Mouse (Mus musculus) limb, embryonic 10.5 days (tissue): Measurements from ENCODE around the gene OR5BS1P. TPM values are rescaled to one million over a fixed set of nuclear protein-coding genes. Genes with fewer than 3 reads are reported as not detected.

ENCODE experiments used
- DNase-seq: peaks from one replicate; pipeline ENCODE4 v3.0.0-alpha.2; 2017; ENCODE audit warnings: low spot score
- H3K27ac ChIP-seq: fragments of 300-500 bp; sonication (generic); 2 replicates; pipeline ENCODE4 v1.5.1; 2016; ENCODE audit warnings: mild to moderate bottlenecking
- H3K27me3 ChIP-seq: fragments of 300-500 bp; sonication (generic); 2 replicates; pipeline ENCODE4 v1.6.1; 2016; ENCODE audit warnings: low read depth, mild to moderate bottlenecking; ENCODE audit not compliant: poor library complexity, severe bottlenecking
- H3K36me3 ChIP-seq: fragments of 300-500 bp; sonication (generic); 2 replicates; pipeline ENCODE4 v1.6.1; 2016; ENCODE audit warnings: mild to moderate bottlenecking, moderate library complexity
- H3K4me1 ChIP-seq: fragments of 300-500 bp; sonication (generic); 2 replicates; pipeline ENCODE4 v1.6.1; 2016
- H3K4me3 ChIP-seq: fragments of 300-500 bp; sonication (generic); 2 replicates; pipeline ENCODE4 v1.5.1; 2016; ENCODE audit warnings: mild to moderate bottlenecking, moderate library complexity
- H3K9me3 ChIP-seq: fragments of 300-500 bp; sonication (generic); replicated peaks from 2 replicates; pipeline ENCODE4 v1.6.1; 2016; ENCODE audit warnings: mild to moderate bottlenecking
- WGBS: fragments of 180-500 bp; shearing (Covaris S2); methylation state at CpG from one replicate; pipeline ENCODE4 v1.1.7; 2016; 5-methylcytosine and 5-hydroxymethylcytosine counted together
- polyA plus RNA-seq: library from polyadenylated mRNA; unstranded; fragments of >200 nt; fragmentation: Nextera tagmentation; extraction: Ambion mirVana; gene quantifications from 2 replicates; pipeline ENCODE4 v1.2.1, GENCODE M21; 2016

The OR5BS1P gene
- polyA plus RNA-seq, 1 experiment from 2014 or later = not detected

DNA sequence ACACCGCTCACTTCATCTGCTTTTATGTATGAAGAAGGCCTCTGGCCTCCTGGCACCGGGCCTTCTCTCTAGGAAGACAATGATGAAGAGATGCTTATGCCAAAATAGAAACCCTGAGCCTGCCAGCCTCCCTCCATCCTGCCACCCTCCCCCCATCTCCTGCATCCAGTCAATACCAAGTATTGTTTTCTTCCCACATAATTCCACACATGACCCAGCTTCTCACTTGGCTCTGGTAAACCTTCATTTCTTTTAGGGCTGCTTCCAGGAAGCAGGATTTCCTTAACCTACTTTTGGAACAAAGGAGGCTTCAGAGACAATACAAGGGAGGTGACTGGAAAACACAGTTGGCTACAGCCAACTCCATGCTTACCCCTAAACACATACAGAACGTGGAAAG is 13.0 kb downstream of the OR5BS1P start, which contains the start of gene Lalba:
Lalba (minus strand) TSS at position 21 of the 400 bp plus-strand sequence.
- H3K27ac ChIP-seq = no peak within 1 kb of the TSS
- 67% methylated on average over 3 of the region's 3 CpGs for WGBS
- no peak for DNase-seq

DNA sequence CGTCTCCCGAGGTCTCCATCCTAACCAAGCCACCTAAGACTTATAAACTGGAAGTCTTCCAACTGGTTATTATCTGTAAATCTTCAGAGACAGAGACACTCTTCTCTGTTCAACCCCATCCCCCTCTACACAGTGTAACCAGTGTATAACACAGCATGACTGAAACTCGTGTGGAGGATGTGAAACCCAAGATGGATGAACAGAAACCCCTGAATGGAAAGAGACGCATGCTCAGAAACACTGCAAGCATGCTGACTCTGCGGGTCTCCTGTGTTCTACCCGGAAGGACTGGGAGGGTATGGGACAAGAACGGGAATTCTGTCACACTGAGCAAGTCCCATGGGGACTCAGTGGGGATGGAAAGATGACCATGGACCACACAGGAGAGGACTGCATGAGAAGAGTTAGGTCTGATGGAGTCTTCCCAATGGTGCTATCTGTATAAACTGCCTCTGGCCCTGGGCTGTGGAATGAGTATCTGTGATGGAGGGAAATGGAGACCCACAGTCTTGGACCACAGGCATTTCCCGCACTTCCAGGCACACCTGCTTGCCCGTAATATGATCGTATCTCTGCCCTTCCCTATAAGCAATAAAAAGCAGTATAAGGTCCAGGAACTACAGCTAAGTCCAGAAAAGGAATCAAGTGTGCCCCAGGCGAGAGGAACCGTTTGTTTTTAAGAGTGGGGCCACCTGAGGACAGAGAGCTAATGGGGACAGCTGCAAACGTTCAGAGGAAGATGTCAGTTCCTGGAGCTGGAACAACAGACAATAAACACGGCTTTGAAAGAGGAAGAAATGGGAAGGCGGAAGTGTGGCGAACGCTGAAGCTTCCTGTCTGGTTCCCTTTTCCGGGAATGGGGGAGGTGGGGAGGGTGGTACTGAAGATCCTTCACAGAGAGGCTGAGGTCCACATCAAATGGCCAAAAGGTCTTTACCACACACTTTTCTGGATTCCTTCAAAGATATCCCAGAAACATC is 14.5 kb downstream of the OR5BS1P start:
- no peak overlapping the region for H3K4me3 ChIP-seq
- no peak for DNase-seq
- H3K36me3 ChIP-seq = no peaks in the 10 kb centered on the region
- no peaks in the 10 kb centered on the region for H3K9me3 ChIP-seq
- peaks cover 7% of the 10 kb centered on the region; the same call in 1 of the 2 replicates for H3K4me1 ChIP-seq
- WGBS = 77% methylated on average over 18 of the region's 18 CpGs
- H3K27ac ChIP-seq = no peak overlapping the region
- H3K27me3 ChIP-seq = no peaks in the 10 kb centered on the region

More for the DNA sequence above, 13.0 kb downstream of the OR5BS1P start, which contains the start of gene Lalba:
- no peaks in the 10 kb centered on the region for H3K9me3 ChIP-seq
- no peak within 1 kb of the TSS for H3K4me3 ChIP-seq
- H3K27me3 ChIP-seq = no peaks in the 10 kb centered on the region
- peaks cover 7% of the 10 kb centered on the region; the same call in 1 of the 2 replicates for H3K4me1 ChIP-seq
- H3K36me3 ChIP-seq = no peaks in the 10 kb centered on the region

DNA sequence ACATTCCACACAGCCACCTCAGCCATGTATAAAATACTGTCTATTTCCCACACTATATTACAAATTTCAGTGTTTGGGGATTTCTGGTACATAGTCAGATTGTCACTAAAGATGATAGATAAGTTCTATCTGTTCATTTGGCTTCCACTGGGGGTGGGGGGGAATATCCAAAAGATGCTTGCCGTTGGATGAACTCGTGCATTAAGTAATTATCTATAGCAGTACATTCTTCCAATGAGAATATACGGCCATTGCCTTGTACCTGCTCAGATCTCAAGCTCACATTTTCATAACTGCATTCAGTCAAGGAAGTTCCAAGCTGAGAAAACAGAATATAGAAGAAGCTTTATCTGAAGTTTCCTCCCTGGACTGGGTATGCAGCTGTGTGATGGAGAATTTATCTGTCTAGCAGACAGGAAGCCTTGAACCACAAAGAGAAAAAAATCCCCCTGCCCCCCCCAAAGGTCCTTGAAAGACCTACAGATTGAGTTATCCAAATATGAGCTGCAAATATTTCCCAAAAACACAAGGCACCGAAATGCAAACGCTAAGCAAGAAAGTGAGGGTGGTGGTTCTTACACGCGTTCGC is 16.8 kb downstream of the OR5BS1P start:
- Histone ChIP-seq H3K27me3 (no peaks in the 10 kb centered on the region), H3K27ac (no peak overlapping the region), H3K9me3 (no peaks in the 10 kb centered on the region), H3K4me1 (peaks cover 7% of the 10 kb centered on the region; the same call in 1 of the 2 replicates), H3K36me3 (no peaks in the 10 kb centered on the region), H3K4me3 (no peak overlapping the region)
- 96% methylated on average over 8 of the region's 8 CpGs for WGBS
- no peak for DNase-seq

DNA sequence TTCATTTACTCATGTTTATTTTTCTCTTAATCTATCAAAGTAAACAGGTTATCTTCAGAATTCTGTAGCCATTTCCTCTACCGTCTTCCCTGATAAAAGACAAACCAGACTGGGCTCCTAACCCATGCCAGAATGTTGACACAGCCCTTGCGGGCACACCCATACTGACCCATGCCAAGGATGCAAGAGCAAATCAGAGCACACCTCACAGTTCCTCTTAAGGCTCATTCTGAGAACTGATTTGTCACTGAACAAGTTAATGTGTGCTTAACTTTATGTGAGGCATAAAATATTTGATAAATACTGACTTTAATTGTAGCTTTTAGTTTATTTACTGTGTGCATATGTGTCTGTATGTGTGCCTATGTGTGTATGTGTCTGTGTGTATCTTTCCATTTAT is 21.6 kb downstream of the OR5BS1P start:
- H3K27me3 ChIP-seq = no peaks in the 10 kb centered on the region
- no peaks in the 10 kb centered on the region for H3K4me1 ChIP-seq
- H3K4me3 ChIP-seq = no peak overlapping the region
- H3K36me3 ChIP-seq = no peaks in the 10 kb centered on the region
- DNase-seq = no peak
- H3K9me3 ChIP-seq = no peaks in the 10 kb centered on the region
- H3K27ac ChIP-seq = no peak overlapping the region
- WGBS = 90% methylated on average over 2 of the region's 2 CpGs

DNA sequence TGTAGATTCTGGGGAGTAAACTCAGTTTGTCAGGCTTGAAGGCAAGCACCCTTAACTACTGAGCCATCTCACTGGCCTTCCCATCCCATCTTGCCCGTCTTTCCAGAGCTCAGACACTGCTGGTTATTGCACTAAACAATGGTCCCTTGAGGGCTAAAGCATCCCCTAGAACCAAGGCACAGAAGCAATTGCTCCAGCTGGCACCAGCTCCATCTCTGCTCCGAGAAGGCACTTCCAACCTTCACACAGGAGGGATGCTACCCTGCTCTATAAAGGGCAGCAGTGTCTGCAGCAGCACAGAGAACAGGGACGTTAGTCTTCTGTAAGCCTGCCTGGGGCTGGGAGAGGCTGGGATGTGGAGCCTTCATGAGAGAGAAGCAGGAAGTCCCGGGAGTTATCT is 22.4 kb downstream of the OR5BS1P start, which contains the start of gene Olfr279:
Olfr279 (plus strand) TSS at position 301 of the 400 bp plus-strand sequence.
- H3K27ac ChIP-seq = no peak within 1 kb of the TSS
- H3K9me3 ChIP-seq = no peaks in the 10 kb centered on the region
- no peaks in the 10 kb centered on the region for H3K4me1 ChIP-seq
- DNase-seq = no peak
- 75% methylated on average over 4 of the region's 4 CpGs for WGBS
- no peak within 1 kb of the TSS for H3K4me3 ChIP-seq
- no peaks in the 10 kb centered on the region for H3K36me3 ChIP-seq
- no peaks in the 10 kb centered on the region for H3K27me3 ChIP-seq

DNA sequence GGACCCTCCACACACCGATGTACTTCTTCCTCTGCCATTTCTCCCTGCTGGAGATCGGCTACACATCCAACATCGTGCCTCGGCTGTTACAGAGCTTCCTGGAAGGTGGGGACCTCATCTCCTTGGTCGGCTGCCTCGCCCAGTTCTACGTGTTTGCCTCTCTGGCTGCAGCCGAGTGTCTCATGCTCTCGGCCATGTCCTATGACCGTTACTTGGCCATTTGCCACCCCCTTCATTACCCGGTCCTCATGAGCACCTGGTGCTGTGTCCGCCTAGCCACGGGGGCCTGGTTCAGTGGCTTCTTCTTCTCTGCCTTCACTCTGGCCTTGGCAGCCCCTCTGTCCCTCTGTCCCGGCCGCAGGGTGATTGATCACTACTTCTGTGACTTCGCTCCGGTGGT is 27.9 kb downstream of the OR5BS1P start:
- no peak for DNase-seq
- H3K27me3 ChIP-seq = no peaks in the 10 kb centered on the region
- no peak overlapping the region for H3K27ac ChIP-seq
- H3K4me1 ChIP-seq = no peaks in the 10 kb centered on the region; the same call in 1 of the 2 replicates
- 86% methylated on average over 17 of the region's 17 CpGs for WGBS
- H3K9me3 ChIP-seq = no peaks in the 10 kb centered on the region
- no peak overlapping the region for H3K4me3 ChIP-seq
- no peaks in the 10 kb centered on the region for H3K36me3 ChIP-seq

DNA sequence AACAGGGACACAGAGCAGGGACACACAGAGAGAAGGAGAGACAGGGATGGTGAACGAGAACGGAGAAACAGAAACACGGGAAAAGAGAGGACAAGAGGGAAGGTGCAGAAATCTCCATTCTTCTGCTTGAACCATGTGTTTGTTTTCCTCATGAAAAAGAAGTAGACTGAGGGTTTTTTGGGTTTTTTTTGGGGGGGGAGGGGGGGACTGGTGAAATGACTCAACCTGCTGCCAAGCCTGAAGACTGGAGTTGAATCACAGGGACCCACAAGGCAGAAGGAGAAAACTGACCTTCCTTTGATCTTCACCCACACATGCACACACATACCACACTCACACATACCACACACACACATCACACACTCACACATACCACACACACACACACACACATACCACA is 33.6 kb downstream of the OR5BS1P start:
- Histone ChIP-seq H3K27me3 (peaks cover 3% of the 10 kb centered on the region; the same call in 1 of the 2 replicates), H3K36me3 (no peaks in the 10 kb centered on the region), H3K9me3 (no peaks in the 10 kb centered on the region), H3K4me3 (no peak overlapping the region), H3K27ac (no peak overlapping the region), H3K4me1 (peaks cover 4% of the 10 kb centered on the region; the same call in 1 of the 2 replicates)
- 84% methylated on average over 3 of the region's 3 CpGs for WGBS
- DNase-seq = no peak

DNA sequence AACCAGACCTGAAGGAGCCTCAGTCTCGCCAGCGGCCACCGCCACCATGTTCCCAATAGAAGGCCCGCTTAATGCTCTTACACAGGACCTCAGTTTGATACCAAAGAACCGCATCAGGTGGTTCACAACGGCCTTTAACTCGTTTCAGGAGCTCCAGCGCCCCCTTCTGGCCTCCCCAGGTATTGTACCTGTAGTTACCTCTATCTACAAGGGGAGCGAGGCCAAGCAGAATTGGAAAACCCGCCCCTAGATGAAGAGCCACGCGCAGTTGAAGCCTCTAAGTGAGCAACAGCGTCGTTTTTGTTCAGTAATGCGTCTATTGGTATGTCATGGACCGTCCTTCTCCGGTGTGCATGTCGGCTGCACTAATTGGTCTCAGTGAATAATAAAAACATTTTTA is 34.8 kb downstream of the OR5BS1P start:
- no peaks in the 10 kb centered on the region for H3K36me3 ChIP-seq
- H3K4me1 ChIP-seq = peaks cover 4% of the 10 kb centered on the region; the same call in 1 of the 2 replicates
- H3K4me3 ChIP-seq = no peak overlapping the region
- H3K9me3 ChIP-seq = no peaks in the 10 kb centered on the region
- peak; percentile 86 for DNase-seq
- H3K27ac ChIP-seq = no peak overlapping the region
- WGBS = 16% methylated on average over 18 of the region's 18 CpGs
- peaks cover 3% of the 10 kb centered on the region; the same call in 1 of the 2 replicates for H3K27me3 ChIP-seq

DNA sequence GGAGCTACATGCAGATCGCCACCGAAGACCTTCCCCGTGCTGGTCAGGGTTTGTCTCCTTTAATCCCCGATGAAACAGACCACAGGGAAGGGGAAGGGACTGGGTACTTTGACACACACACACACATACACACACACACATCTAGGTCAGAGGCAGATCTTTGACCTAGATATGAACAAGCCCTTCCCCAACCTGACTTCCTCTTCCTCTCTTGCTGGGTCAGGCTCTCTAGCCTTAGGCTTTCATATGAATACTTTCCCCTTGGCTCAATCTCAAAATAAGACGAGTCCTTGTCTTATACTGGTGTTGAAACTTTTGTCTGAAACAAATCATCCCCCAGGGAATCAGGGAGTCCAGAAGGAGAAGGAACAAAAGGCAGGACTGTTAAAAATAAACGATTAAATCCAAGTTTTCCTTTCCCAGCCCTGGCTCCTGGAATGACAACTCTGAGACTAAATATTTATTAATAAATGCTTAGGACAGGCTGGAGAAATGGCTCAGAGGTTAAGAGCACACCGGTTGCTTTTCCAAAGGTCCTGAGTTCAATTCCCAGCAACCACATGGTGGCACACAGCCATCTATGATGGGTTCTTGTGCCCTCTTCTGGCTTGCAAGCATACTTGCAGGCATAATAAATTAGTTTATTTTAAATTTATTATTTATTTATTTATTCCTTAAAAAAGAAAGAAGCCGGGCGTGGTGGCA is 36.7 kb downstream of the OR5BS1P start:
- no peak for DNase-seq
- peaks cover 12% of the 10 kb centered on the region for H3K4me1 ChIP-seq
- H3K9me3 ChIP-seq = no peaks in the 10 kb centered on the region
- H3K4me3 ChIP-seq = no peak overlapping the region
- H3K27me3 ChIP-seq = peaks cover 3% of the 10 kb centered on the region; the same call in 1 of the 2 replicates
- whole genome bisulfite sequencing = 90% methylated on average over 9 of the region's 9 CpGs
- no peaks in the 10 kb centered on the region for H3K36me3 ChIP-seq
- H3K27ac ChIP-seq = no peak overlapping the region

DNA sequence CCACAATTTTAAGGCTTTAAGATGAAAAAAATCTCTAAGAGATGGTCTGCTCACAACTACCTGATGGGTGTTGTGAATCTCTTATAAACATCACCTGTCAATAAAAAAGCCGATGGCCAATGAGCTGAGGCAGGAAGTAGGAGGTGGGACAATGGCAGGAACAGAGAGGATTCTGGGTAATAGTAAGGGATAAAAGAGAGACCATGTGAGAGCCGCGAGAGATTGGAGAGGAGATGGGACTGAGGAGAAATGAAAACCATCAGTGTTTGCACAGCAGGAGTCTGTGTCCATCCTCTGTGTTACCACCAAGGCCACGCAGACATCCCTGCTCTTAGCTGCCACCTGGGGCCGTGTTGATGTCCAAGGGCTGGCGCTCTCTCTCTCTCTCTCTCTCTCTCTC is 37.6 kb downstream of the OR5BS1P start:
- Histone ChIP-seq H3K27me3 (peaks cover 3% of the 10 kb centered on the region; the same call in 1 of the 2 replicates), H3K4me3 (no peak overlapping the region), H3K27ac (no peak overlapping the region), H3K4me1 (peaks cover 12% of the 10 kb centered on the region), H3K9me3 (no peaks in the 10 kb centered on the region), H3K36me3 (no peaks in the 10 kb centered on the region)
- no peak for DNase-seq
- 87% methylated on average over 6 of the region's 6 CpGs for WGBS

DNA sequence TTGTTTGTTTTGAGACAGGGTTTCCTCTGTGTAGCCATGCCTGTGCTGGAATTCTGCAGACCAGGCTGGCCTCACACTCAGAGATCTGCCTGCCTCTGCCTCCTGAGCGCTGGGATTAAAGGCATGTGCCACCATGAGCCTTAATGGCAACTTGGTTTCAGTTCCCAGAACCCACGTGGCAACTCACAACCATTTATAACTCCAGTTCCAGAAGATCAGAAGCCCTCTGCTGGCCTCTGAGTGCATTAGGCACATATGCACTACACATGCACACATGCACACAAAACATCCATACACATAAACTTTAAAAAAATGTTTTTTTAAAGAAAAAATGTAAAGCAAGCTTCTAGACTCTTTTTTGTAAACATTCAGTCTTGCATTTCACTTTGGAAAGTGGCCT is 39.7 kb downstream of the OR5BS1P start:
- H3K9me3 ChIP-seq = no peaks in the 10 kb centered on the region
- peaks cover 19% of the 10 kb centered on the region for H3K4me1 ChIP-seq
- no peak overlapping the region for H3K27ac ChIP-seq
- H3K4me3 ChIP-seq = no peak overlapping the region
- DNase-seq = no peak
- 63% methylated on average over 2 of the region's 2 CpGs for WGBS
- H3K36me3 ChIP-seq = no peaks in the 10 kb centered on the region
- peaks cover 3% of the 10 kb centered on the region; the same call in 1 of the 2 replicates for H3K27me3 ChIP-seq
